Mouse (Mus musculus) C2C12 (cell line): ENCODE measurements around the gene Kcnj15.

Experiments used
- CEBPB ChIP-seq: IDR thresholded peaks from one replicate; pipeline ENCODE4 v1.6.1; 2011; ENCODE audit warnings: low read depth, mild to moderate bottlenecking, control low read depth, moderate library complexity
- CTCF ChIP-seq: IDR thresholded peaks from one replicate; pipeline ENCODE4 v1.5.1; 2011; ENCODE audit not compliant: control insufficient read depth, insufficient read depth, insufficient read length
- FOSL1 ChIP-seq: IDR thresholded peaks from one replicate; pipeline ENCODE4 v1.8.0; 2011; ENCODE audit warnings: mild to moderate bottlenecking, low read length; ENCODE audit not compliant: poor library complexity, insufficient read depth, severe bottlenecking
- MAX ChIP-seq: IDR thresholded peaks from one replicate; pipeline ENCODE4 v1.6.1; 2011; ENCODE audit warnings: mild to moderate bottlenecking, control low read depth
- MYOD1 ChIP-seq: IDR thresholded peaks from one replicate; pipeline ENCODE4 v1.6.1; 2011; ENCODE audit warnings: low read depth; ENCODE audit not compliant: control insufficient read depth, insufficient read length
- MYOG ChIP-seq: IDR thresholded peaks from one replicate; pipeline ENCODE4 v1.6.1; 2011; ENCODE audit not compliant: control insufficient read depth, insufficient read length; ENCODE audit errors: extremely low read depth
- USF1 ChIP-seq: IDR thresholded peaks from one replicate; pipeline ENCODE4 v1.6.1; 2011; ENCODE audit warnings: low read depth, mild to moderate bottlenecking, control low read depth, moderate library complexity

GRCm38 (mm10) chr16:95269610-95270009, 12.3 kb downstream of the Kcnj15 start:
- TF ChIP-seq CTCF: no peak
- TF ChIP-seq MYOG: no peak
- TF ChIP-seq USF1: no peak
- no peak for TF ChIP-seq CEBPB
- no peak for TF ChIP-seq MAX
- no peak for TF ChIP-seq FOSL1
- no peak for TF ChIP-seq MYOD1
